Mouse (Mus musculus) liver, embryonic 18 days (tissue): ENCODE measurements around the gene Timm8a1. TPM values are rescaled to one million over a fixed set of nuclear protein-coding genes. Genes with fewer than 3 reads are reported as not detected.

Source experiments
- polyA plus RNA-seq: library from polyadenylated mRNA; depleted of rRNA; stranded (reverse); fragments of >200 nt; gene quantifications from 2 replicates; pipeline ENCODE4 v1.2.3, GENCODE M21; 2012; rRNA removed

Gene Timm8a1
- 22.6 TPM in 2 replicates for polyA plus RNA-seq

GRCm38 (mm10) chrX:134541145-134541954 lies at the start of gene Timm8a1:
Gene Timm8a1 (minus strand): TSS chrX:134541865.

GRCm38 (mm10) chrX:134585103-134586002 lies 43.7 kb upstream of the Timm8a1 start, which contains the start of gene Rpl36a:
Gene Rpl36a (plus strand): TSS chrX:134585654.

GRCm38 (mm10) chrX:134582888-134583669 lies 41.4 kb upstream of the Timm8a1 start, which contains the start of gene Btk:
Gene Btk (minus strand): TSS chrX:134583570.

Other genes starting within 250 kb of the Timm8a1 start
- 0.25 and 0.28 TPM in 2 replicates for gene Tmem35a, start 246.6 kb downstream of the Timm8a1 start, polyA plus RNA-seq
- gene Cenpi, start 233.8 kb downstream of the Timm8a1 start, polyA plus RNA-seq = 5.1 TPM in 2 replicates
- gene Drp2, start 137.3 kb downstream of the Timm8a1 start, polyA plus RNA-seq = 0.22 TPM in 2 replicates
- gene Taf7l, start 65.4 kb downstream of the Timm8a1 start, polyA plus RNA-seq = not detected in 2 replicates
- 10.7 and 10.9 TPM in 2 replicates for gene Btk, start 41.7 kb upstream of the Timm8a1 start, polyA plus RNA-seq
- 914 and 1,142 TPM in 2 replicates for gene Rpl36a, start 43.8 kb upstream of the Timm8a1 start, polyA plus RNA-seq
- gene Gla, start 59.3 kb upstream of the Timm8a1 start, polyA plus RNA-seq = 1.8 TPM in 2 replicates
- 35.6 and 36.2 TPM in 2 replicates for gene Hnrnph2, start 59.3 kb upstream of the Timm8a1 start, polyA plus RNA-seq
- gene Armcx4, start 144.7 kb upstream of the Timm8a1 start, polyA plus RNA-seq = 2.0 and 2.1 TPM in 2 replicates
- 5.6 and 6.2 TPM in 2 replicates for gene Armcx1, start 176.1 kb upstream of the Timm8a1 start, polyA plus RNA-seq
- gene Armcx6, start 209.6 kb upstream of the Timm8a1 start, polyA plus RNA-seq = 3.3 and 3.5 TPM in 2 replicates
- 13.6 and 14.2 TPM in 2 replicates for gene Armcx3, start 214.7 kb upstream of the Timm8a1 start, polyA plus RNA-seq